In the genomic region with DNA sequence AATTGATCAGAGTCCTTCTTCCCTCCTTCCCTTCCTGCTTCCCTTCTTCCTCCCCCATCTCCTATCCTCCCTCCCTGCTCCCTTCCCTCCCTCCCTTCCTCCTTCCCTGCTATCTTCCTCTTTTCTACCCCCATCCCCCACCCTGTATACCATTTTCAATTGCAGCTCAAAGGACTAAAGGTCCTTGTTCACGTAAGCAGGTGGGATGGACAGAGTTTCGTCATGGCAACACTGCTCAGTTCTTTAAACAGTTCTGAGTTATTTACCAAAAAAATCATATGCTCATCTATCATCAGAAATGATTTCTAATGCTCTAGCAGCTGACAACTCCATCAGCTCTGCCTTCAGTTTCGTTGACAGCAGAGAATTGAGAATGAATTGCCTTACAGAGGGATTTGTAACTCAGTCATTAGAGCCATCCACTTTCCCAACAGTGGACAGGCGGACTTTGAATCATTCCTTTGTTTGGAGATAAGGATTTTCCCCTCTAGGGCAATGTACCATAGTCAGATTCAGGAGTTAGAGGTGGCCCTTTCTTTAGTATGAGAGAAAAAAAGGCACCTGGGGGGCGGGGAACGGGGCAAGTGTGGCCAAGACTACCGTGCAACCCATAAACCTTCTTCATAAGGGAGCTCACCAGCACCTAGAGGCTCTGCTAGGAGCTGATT, we compare ENCODE assay signal across 14 mouse cellular contexts.
"Had no signal": no experiment of that assay in that cellular context is flagged by ENCODE, and none has a peak within 500 bp of the region (broad histone marks: within the 10 kb centered on the region; RNA-seq: fewer than 3 reads in every experiment).

No protein-coding gene starts in this region.

- H3K36me3 ChIP-seq: limb, embryonic 10.5 days; midbrain, embryonic 10.5 days; neural tube, embryonic 13.5 days had no signal

- H3K9me3 ChIP-seq: limb, embryonic 10.5 days; midbrain, embryonic 10.5 days; neural tube, embryonic 13.5 days had no signal

- H3K27ac ChIP-seq: kidney, postnatal 0 days; left cerebral cortex, adult 2 months; limb, embryonic 10.5 days; midbrain, embryonic 10.5 days; neural tube, embryonic 13.5 days; stomach, postnatal 0 days had no signal

- H3K4me3 ChIP-seq: left cerebral cortex, adult 2 months; limb, embryonic 10.5 days; midbrain, embryonic 10.5 days; neural tube, embryonic 13.5 days had no signal

- DNase-seq: kidney, adult 11 months; kidney, adult 9 months; lung, embryonic 14.5 days; lung, postnatal 10 days; lung, postnatal 4 days; right cerebral cortex, postnatal 14 days; thymus, postnatal 14 days had no signal

- H3K27me3 ChIP-seq: neural tube, embryonic 13.5 days had no signal

- H3K9ac ChIP-seq: lung, embryonic 14.5 days; neural tube, embryonic 13.5 days had no signal

- ATAC-seq: midbrain, embryonic 16.5 days had no signal

- H3K4me2 ChIP-seq: lung, embryonic 14.5 days; neural tube, embryonic 13.5 days had no signal
